Mouse (Mus musculus): ENCODE measurements at regions not wholly inside any gene's neighbourhood (a gene's known extent, or its start where the extent isn't known, plus 50 kb on each side); places are given as distances from the start of the nearest gene placed in this dataset.

- no peak; the same call in 1 of the 2 replicates for ATAC-seq
- H3K4me3 ChIP-seq (ENCODE audit: low read length): no peak overlapping the region
- no peak overlapping the region for H3K4me2 ChIP-seq (ENCODE audit: low read length)
- no peak overlapping the region for H3K27ac ChIP-seq (ENCODE audit: low read depth, low read length)
- H3K36me3 ChIP-seq (ENCODE audit: control insufficient read depth, insufficient read depth, low read length): no peaks in the 10 kb centered on the region
- no peaks in the 10 kb centered on the region for H3K27me3 ChIP-seq (replicated peaks; ENCODE audit: control insufficient read depth, insufficient read depth, low read length)
- 64% methylated on average over 9 of the region's 9 CpGs for WGBS
- H3K4me1 ChIP-seq (ENCODE audit: control insufficient read depth, insufficient read depth, low read depth, low read length): no peaks in the 10 kb centered on the region
- H3K9me3 ChIP-seq (ENCODE audit: control insufficient read depth, low read length): no peaks in the 10 kb centered on the region
- H3K9ac ChIP-seq (ENCODE audit: low read depth, low read length): no peak overlapping the region
Observed at GRCm38 (mm10) chr11:23996250-23996649, 78.6 kb downstream of the A830031A19Rik start.

- no peak for ATAC-seq
- no peaks in the 10 kb centered on the region for H3K36me3 ChIP-seq (ENCODE audit: control insufficient read depth, insufficient read depth, low read length)
- no peak overlapping the region for H3K4me2 ChIP-seq (ENCODE audit: low read length)
- H3K4me3 ChIP-seq (ENCODE audit: low read length): no peak overlapping the region
- H3K4me1 ChIP-seq (ENCODE audit: control insufficient read depth, insufficient read depth, low read depth, low read length): no peaks in the 10 kb centered on the region
- no peak overlapping the region for H3K27ac ChIP-seq (ENCODE audit: low read depth, low read length)
- H3K9me3 ChIP-seq (ENCODE audit: control insufficient read depth, low read length): no peaks in the 10 kb centered on the region
- H3K9ac ChIP-seq (ENCODE audit: low read depth, low read length): no peak overlapping the region
- H3K27me3 ChIP-seq (replicated peaks; ENCODE audit: control insufficient read depth, insufficient read depth, low read length): no peaks in the 10 kb centered on the region
Observed at GRCm38 (mm10) chr11:23994160-23994559, 80.7 kb downstream of the A830031A19Rik start.

- no peak overlapping the region for H3K4me2 ChIP-seq (ENCODE audit: low read length)
- no peak overlapping the region for H3K9ac ChIP-seq (ENCODE audit: low read depth, low read length)
- no peak for ATAC-seq
- no peaks in the 10 kb centered on the region for H3K9me3 ChIP-seq (ENCODE audit: control insufficient read depth, low read length)
- no peaks in the 10 kb centered on the region for H3K36me3 ChIP-seq (ENCODE audit: control insufficient read depth, insufficient read depth, low read length)
- WGBS: 76% methylated on average over 7 of the region's 7 CpGs
- no peaks in the 10 kb centered on the region for H3K27me3 ChIP-seq (replicated peaks; ENCODE audit: control insufficient read depth, insufficient read depth, low read length)
- no peak overlapping the region for H3K4me3 ChIP-seq (ENCODE audit: low read length)
- H3K4me1 ChIP-seq (ENCODE audit: control insufficient read depth, insufficient read depth, low read depth, low read length): no peaks in the 10 kb centered on the region
- no peak overlapping the region for H3K27ac ChIP-seq (ENCODE audit: low read depth, low read length)
Observed at GRCm38 (mm10) chr11:23987532-23988450, 87.1 kb downstream of the A830031A19Rik start.

DNA sequence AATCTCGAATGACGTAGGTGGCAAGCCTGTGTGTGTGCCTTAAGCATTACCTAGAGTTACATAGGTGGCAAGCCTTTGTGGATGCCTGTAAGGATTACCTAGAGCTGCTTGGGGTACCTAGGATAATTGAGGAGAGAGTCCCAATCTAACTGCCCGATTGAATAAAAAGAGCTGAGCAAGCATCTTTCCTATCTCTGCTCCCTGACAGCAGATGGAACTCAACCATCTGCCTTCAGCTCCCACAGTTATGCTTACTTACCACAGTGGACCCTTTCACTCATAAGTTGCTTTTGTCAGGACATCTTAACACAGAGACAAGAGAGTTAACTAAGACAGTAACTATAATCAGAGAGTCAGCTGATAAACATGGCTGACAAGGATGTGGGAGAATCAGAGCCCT lies 89.6 kb downstream of the A830031A19Rik start:
- H3K9ac ChIP-seq (ENCODE audit: low read depth, low read length): no peak overlapping the region
- H3K4me2 ChIP-seq (ENCODE audit: low read length): no peak overlapping the region
- H3K4me1 ChIP-seq (ENCODE audit: control insufficient read depth, insufficient read depth, low read depth, low read length): no peaks in the 10 kb centered on the region
- ATAC-seq: no peak
- H3K27ac ChIP-seq (ENCODE audit: low read depth, low read length): no peak overlapping the region
- 88% methylated on average over 3 of the region's 3 CpGs for WGBS
- no peaks in the 10 kb centered on the region for H3K36me3 ChIP-seq (ENCODE audit: control insufficient read depth, insufficient read depth, low read length)
- H3K27me3 ChIP-seq (replicated peaks; ENCODE audit: control insufficient read depth, insufficient read depth, low read length): no peaks in the 10 kb centered on the region
- no peaks in the 10 kb centered on the region for H3K9me3 ChIP-seq (ENCODE audit: control insufficient read depth, low read length)
- no peak overlapping the region for H3K4me3 ChIP-seq (ENCODE audit: low read length)

GRCm38 (mm10) chr11:23979332-23979731 lies 84.3 kb upstream of the Papolg start:
- no peaks in the 10 kb centered on the region for H3K36me3 ChIP-seq (ENCODE audit: control insufficient read depth, insufficient read depth, low read length)
- no peak overlapping the region for H3K4me2 ChIP-seq (ENCODE audit: low read length)
- WGBS: 9% methylated on average over 5 of the region's 5 CpGs
- H3K9me3 ChIP-seq (ENCODE audit: control insufficient read depth, low read length): no peaks in the 10 kb centered on the region
- no peak overlapping the region for H3K27ac ChIP-seq (ENCODE audit: low read depth, low read length)
- H3K27me3 ChIP-seq (replicated peaks; ENCODE audit: control insufficient read depth, insufficient read depth, low read length): no peaks in the 10 kb centered on the region
- H3K4me1 ChIP-seq (ENCODE audit: control insufficient read depth, insufficient read depth, low read depth, low read length): no peaks in the 10 kb centered on the region
- no peak overlapping the region for H3K9ac ChIP-seq (ENCODE audit: low read depth, low read length)
- ATAC-seq: peak; percentile 88
- no peak overlapping the region for H3K4me3 ChIP-seq (ENCODE audit: low read length)

DNA sequence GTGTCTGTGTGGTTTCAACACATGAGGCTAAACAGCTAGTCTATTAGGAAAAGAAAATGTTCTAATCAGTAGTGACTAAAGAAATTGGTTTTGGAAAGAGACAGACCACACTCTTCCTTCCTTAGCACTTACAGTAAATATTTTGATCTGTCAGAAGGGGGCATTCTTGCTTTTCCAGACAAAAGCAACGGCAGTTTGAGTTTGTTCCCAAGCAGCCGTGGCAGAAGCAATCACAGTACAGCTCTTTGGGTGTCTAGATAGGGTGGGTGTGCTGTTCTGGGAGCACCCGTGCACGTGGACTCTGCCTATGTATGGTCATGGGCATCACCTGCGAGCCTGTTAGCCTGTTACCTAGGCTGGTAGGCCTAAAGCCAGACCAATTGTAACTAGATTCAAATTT lies 83.2 kb upstream of the Papolg start:
- Histone ChIP-seq H3K9ac (ENCODE audit: low read depth, low read length) (no peak overlapping the region), H3K36me3 (ENCODE audit: control insufficient read depth, insufficient read depth, low read length) (no peaks in the 10 kb centered on the region), H3K27ac (ENCODE audit: low read depth, low read length) (no peak overlapping the region), H3K27me3 (replicated peaks; ENCODE audit: control insufficient read depth, insufficient read depth, low read length) (no peaks in the 10 kb centered on the region), H3K4me2 (ENCODE audit: low read length) (no peak overlapping the region), H3K4me3 (ENCODE audit: low read length) (no peak overlapping the region), H3K9me3 (ENCODE audit: control insufficient read depth, low read length) (no peaks in the 10 kb centered on the region), H3K4me1 (ENCODE audit: control insufficient read depth, insufficient read depth, low read depth, low read length) (no peaks in the 10 kb centered on the region)
- ATAC-seq: no peak
- 63% methylated on average over 5 of the region's 5 CpGs for WGBS

- Histone ChIP-seq H3K27me3 (replicated peaks; ENCODE audit: control insufficient read depth, insufficient read depth, low read length) (no peaks in the 10 kb centered on the region), H3K4me3 (ENCODE audit: low read length) (no peak overlapping the region), H3K9ac (ENCODE audit: low read depth, low read length) (no peak overlapping the region), H3K36me3 (ENCODE audit: control insufficient read depth, insufficient read depth, low read length) (no peaks in the 10 kb centered on the region), H3K4me2 (ENCODE audit: low read length) (no peak overlapping the region), H3K9me3 (ENCODE audit: control insufficient read depth, low read length) (no peaks in the 10 kb centered on the region), H3K27ac (ENCODE audit: low read depth, low read length) (no peak overlapping the region), H3K4me1 (ENCODE audit: control insufficient read depth, insufficient read depth, low read depth, low read length) (no peaks in the 10 kb centered on the region)
- ATAC-seq: no peak
- 81% methylated on average over 8 of the region's 8 CpGs for WGBS
Observed at GRCm38 (mm10) chr11:23977096-23977495, 82.0 kb upstream of the Papolg start.

- H3K4me1 ChIP-seq (ENCODE audit: control insufficient read depth, insufficient read depth, low read depth, low read length): no peaks in the 10 kb centered on the region
- H3K4me2 ChIP-seq (ENCODE audit: low read length): peak overlapping the region; percentile 35
- peak overlapping the region; percentile 35 for H3K9ac ChIP-seq (ENCODE audit: low read depth, low read length)
- WGBS: 3% methylated on average over 4 of the region's 4 CpGs
- no peaks in the 10 kb centered on the region for H3K36me3 ChIP-seq (ENCODE audit: control insufficient read depth, insufficient read depth, low read length)
- H3K9me3 ChIP-seq (ENCODE audit: control insufficient read depth, low read length): no peaks in the 10 kb centered on the region
- H3K27me3 ChIP-seq (replicated peaks; ENCODE audit: control insufficient read depth, insufficient read depth, low read length): no peaks in the 10 kb centered on the region
- no peak overlapping the region for H3K27ac ChIP-seq (ENCODE audit: low read depth, low read length)
- H3K4me3 ChIP-seq (ENCODE audit: low read length): no peak overlapping the region; the same call in 1 of the 2 replicates
- peak; percentile 24; the same call in 1 of the 2 replicates for ATAC-seq
Observed at GRCm38 (mm10) chr11:23954323-23954722, 59.3 kb upstream of the Papolg start.

DNA sequence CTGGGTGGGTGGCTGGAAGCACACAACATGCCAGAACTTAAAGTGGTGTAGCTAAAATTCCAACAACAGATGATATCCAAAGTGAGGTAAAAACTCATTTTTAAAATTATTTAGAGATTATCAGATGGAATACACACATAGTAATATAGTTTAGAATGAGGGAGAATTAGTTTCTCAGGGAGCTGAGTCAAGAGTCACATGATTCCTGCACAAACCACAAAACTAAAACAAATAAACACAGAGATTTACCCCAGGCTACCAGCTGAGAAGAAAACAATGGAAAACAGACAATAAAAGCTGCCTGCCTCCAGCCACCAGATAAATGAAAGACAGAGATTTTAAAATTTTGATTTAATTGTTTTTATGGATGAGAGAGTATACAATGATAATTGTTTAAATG lies 50.9 kb upstream of the Papolg start:
- no peaks in the 10 kb centered on the region for H3K27me3 ChIP-seq (replicated peaks; ENCODE audit: control insufficient read depth, insufficient read depth, low read length)
- H3K36me3 ChIP-seq (ENCODE audit: control insufficient read depth, insufficient read depth, low read length): no peaks in the 10 kb centered on the region
- H3K4me3 ChIP-seq (ENCODE audit: low read length): no peak overlapping the region
- H3K9me3 ChIP-seq (ENCODE audit: control insufficient read depth, low read length): no peaks in the 10 kb centered on the region
- no peak overlapping the region for H3K9ac ChIP-seq (ENCODE audit: low read depth, low read length)
- no peaks in the 10 kb centered on the region for H3K4me1 ChIP-seq (ENCODE audit: control insufficient read depth, insufficient read depth, low read depth, low read length)
- H3K27ac ChIP-seq (ENCODE audit: low read depth, low read length): no peak overlapping the region
- H3K4me2 ChIP-seq (ENCODE audit: low read length): no peak overlapping the region
- ATAC-seq: no peak
